Mouse (Mus musculus) intestine, embryonic 14.5 days (tissue): ENCODE results near the gene Gmip. TPM values are rescaled to one million over a fixed set of nuclear protein-coding genes. Genes with fewer than 3 reads are reported as not detected.

Source experiments
- polyA plus RNA-seq: library from polyadenylated mRNA; unstranded; fragments of >200 nt; fragmentation: Nextera tagmentation; extraction: Ambion mirVana; gene quantifications from 2 replicates; pipeline ENCODE4 v1.2.1, GENCODE M21; 2014

Gene Gmip
- polyA plus RNA-seq, 1 experiment from 2014 or later: 10.4 TPM

Other genes with a start within 250 kb of the Gmip start
- gene Zfp868, start 183.1 kb upstream of the Gmip start, polyA plus RNA-seq: 21.3 and 21.4 TPM in 2 replicates
- 1.3 and 1.8 TPM in 2 replicates for gene Zfp964, start 154.2 kb upstream of the Gmip start, polyA plus RNA-seq
- gene Zfp869, start 98.0 kb upstream of the Gmip start, polyA plus RNA-seq: 28.2 and 28.3 TPM in 2 replicates
- gene Zfp963, start 58.7 kb upstream of the Gmip start, polyA plus RNA-seq: 5.6 and 5.8 TPM in 2 replicates
- gene Gm20422, start 33.8 kb upstream of the Gmip start, polyA plus RNA-seq: 0.73 and 1.3 TPM in 2 replicates
- 52.6 and 55.9 TPM in 2 replicates for gene Atp13a1, start 17.5 kb upstream of the Gmip start, polyA plus RNA-seq
- gene Zfp866, start 17.5 kb upstream of the Gmip start, polyA plus RNA-seq: 27.4 and 27.5 TPM in 2 replicates
- gene Lpar2, start 13.8 kb downstream of the Gmip start, polyA plus RNA-seq: 1.0 and 1.2 TPM in 2 replicates
- 5.7 and 6.3 TPM in 2 replicates for gene Pbx4, start 23.8 kb downstream of the Gmip start, polyA plus RNA-seq
- 0.44 and 0.57 TPM in 2 replicates for gene Cilp2, start 79.0 kb downstream of the Gmip start, polyA plus RNA-seq
- 3.3 and 4.0 TPM in 2 replicates for gene Tssk6, start 93.5 kb downstream of the Gmip start, polyA plus RNA-seq
- gene Ndufa13, start 93.9 kb downstream of the Gmip start, polyA plus RNA-seq: 215 and 222 TPM in 2 replicates
- gene Yjefn3, start 94.0 kb downstream of the Gmip start, polyA plus RNA-seq: 4.1 and 5.0 TPM in 2 replicates
- 51.9 and 57.4 TPM in 2 replicates for gene Gatad2a, start 187.7 kb downstream of the Gmip start, polyA plus RNA-seq
- gene Mau2, start 234.1 kb downstream of the Gmip start, polyA plus RNA-seq: 46.9 and 54.5 TPM in 2 replicates
- 34.2 and 34.4 TPM in 2 replicates for gene Sugp1, start 234.1 kb downstream of the Gmip start, polyA plus RNA-seq